Mouse (Mus musculus) C2C12 (cell line): ENCODE results near the gene 1700012B09Rik.

Experiments
- CEBPB ChIP-seq: IDR thresholded peaks from one replicate; pipeline ENCODE4 v1.6.1; 2011; ENCODE audit warnings: low read depth, mild to moderate bottlenecking, control low read depth, moderate library complexity
- CTCF ChIP-seq: IDR thresholded peaks from one replicate; pipeline ENCODE4 v1.5.1; 2011; ENCODE audit not compliant: control insufficient read depth, insufficient read depth, insufficient read length
- FOSL1 ChIP-seq: IDR thresholded peaks from one replicate; pipeline ENCODE4 v1.8.0; 2011; ENCODE audit warnings: mild to moderate bottlenecking, low read length; ENCODE audit not compliant: poor library complexity, insufficient read depth, severe bottlenecking
- MAX ChIP-seq: IDR thresholded peaks from one replicate; pipeline ENCODE4 v1.6.1; 2011; ENCODE audit warnings: mild to moderate bottlenecking, control low read depth
- MYOD1 ChIP-seq: IDR thresholded peaks from one replicate; pipeline ENCODE4 v1.6.1; 2011; ENCODE audit warnings: low read depth; ENCODE audit not compliant: control insufficient read depth, insufficient read length
- MYOG ChIP-seq: IDR thresholded peaks from one replicate; pipeline ENCODE4 v1.6.1; 2011; ENCODE audit not compliant: control insufficient read depth, insufficient read length; ENCODE audit errors: extremely low read depth
- USF1 ChIP-seq: IDR thresholded peaks from one replicate; pipeline ENCODE4 v1.6.1; 2011; ENCODE audit warnings: low read depth, mild to moderate bottlenecking, control low read depth, moderate library complexity

- TF ChIP-seq MAX (no peak), CTCF (no peak), CEBPB (no peak), USF1 (no peak), MYOD1 (no peak), MYOG (no peak), FOSL1 (no peak)
Observed at GRCm38 (mm10) chr9:14717689-14718331, 53.0 kb downstream of the 1700012B09Rik start.
